Mouse (Mus musculus): ENCODE measurements around the gene Wdsub1. TPM values are rescaled to one million over a fixed set of nuclear protein-coding genes. Genes with fewer than 3 reads are reported as not detected.

The Wdsub1 gene
- polyA plus RNA-seq, 1 experiment from 2014 or later = 32.8 TPM

DNA sequence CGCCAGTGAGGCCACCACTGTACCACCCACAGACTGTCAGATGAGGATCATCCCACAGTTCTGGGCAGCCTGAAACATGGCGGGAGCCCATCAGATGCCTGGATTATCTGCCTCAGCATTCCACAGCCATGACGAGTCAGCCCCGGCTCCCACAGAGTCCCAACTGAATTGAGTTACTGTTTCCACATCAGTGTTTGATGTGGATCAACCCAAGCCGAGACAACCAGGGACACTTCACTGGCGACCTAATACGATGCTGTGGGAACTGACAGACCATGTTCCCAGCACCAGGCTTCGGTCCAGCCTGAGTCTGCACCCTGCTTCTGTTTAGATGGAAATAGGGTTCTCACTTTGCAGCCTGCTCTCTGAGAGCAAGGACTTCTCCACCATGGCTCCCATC lies 58.1 kb downstream of the Wdsub1 start:
- H3K4me3 ChIP-seq (ENCODE audit: low read depth, low read length) = no peak overlapping the region
- DNase-seq (ENCODE audit: low spot score) (no peak), ATAC-seq (replicated peaks; ENCODE audit: low FRiP score, low TSS enrichment, low read depth) (no peak)
- H3K9me3 ChIP-seq (ENCODE audit: control insufficient read depth, low read length) = no peaks in the 10 kb centered on the region
- no peak overlapping the region for H3K27ac ChIP-seq (ENCODE audit: low read depth)
- H3K27me3 ChIP-seq (replicated peaks; ENCODE audit: control insufficient read depth, insufficient read depth, low read length) = no peaks in the 10 kb centered on the region
- H3K4me1 ChIP-seq (replicated peaks; ENCODE audit: control insufficient read depth, insufficient read depth, low read length) = peaks cover 12% of the 10 kb centered on the region
- H3K36me3 ChIP-seq (ENCODE audit: control insufficient read depth, insufficient read depth, low read length) = peaks cover 16% of the 10 kb centered on the region
- no peak overlapping the region for H3K4me2 ChIP-seq (ENCODE audit: low read length)
- H3K9ac ChIP-seq (ENCODE audit: low read length) = no peak overlapping the region
- 69% methylated on average over 8 of the region's 8 CpGs for WGBS

GRCm38 (mm10) chr2:59821044-59821443 lies 61.3 kb downstream of the Wdsub1 start:
- DNase-seq (ENCODE audit: low spot score) = no peak
- no peak overlapping the region for H3K4me2 ChIP-seq (ENCODE audit: low read length)
- peaks cover 43% of the 10 kb centered on the region for H3K36me3 ChIP-seq (ENCODE audit: control insufficient read depth, insufficient read depth, low read length)
- no peak overlapping the region for H3K9ac ChIP-seq (ENCODE audit: low read length)
- no peaks in the 10 kb centered on the region for H3K27me3 ChIP-seq (replicated peaks; ENCODE audit: control insufficient read depth, insufficient read depth, low read length)
- H3K9me3 ChIP-seq (ENCODE audit: control insufficient read depth, low read length) = no peaks in the 10 kb centered on the region
- WGBS = 58% methylated on average over 2 of the region's 2 CpGs
- no peak for ATAC-seq (replicated peaks; ENCODE audit: low FRiP score, low TSS enrichment, low read depth)
- H3K27ac ChIP-seq (ENCODE audit: low read depth) = no peak overlapping the region
- H3K4me1 ChIP-seq (replicated peaks; ENCODE audit: control insufficient read depth, insufficient read depth, low read length) = no peaks in the 10 kb centered on the region
- H3K4me3 ChIP-seq (ENCODE audit: low read depth, low read length) = no peak overlapping the region

- H3K27me3 ChIP-seq (replicated peaks; ENCODE audit: control insufficient read depth, insufficient read depth, low read length) = no peaks in the 10 kb centered on the region
- no peak overlapping the region for H3K9ac ChIP-seq (ENCODE audit: low read length)
- H3K27ac ChIP-seq (ENCODE audit: low read depth) = no peak overlapping the region
- no peaks in the 10 kb centered on the region for H3K9me3 ChIP-seq (ENCODE audit: control insufficient read depth, low read length)
- no peak overlapping the region for H3K4me3 ChIP-seq (ENCODE audit: low read depth, low read length)
- H3K36me3 ChIP-seq (ENCODE audit: control insufficient read depth, insufficient read depth, low read length) = peaks cover 52% of the 10 kb centered on the region
- 90% methylated on average over 15 of the region's 15 CpGs for WGBS
- DNase-seq (ENCODE audit: low spot score) (no peak), ATAC-seq (replicated peaks; ENCODE audit: low FRiP score, low TSS enrichment, low read depth) (no peak)
- no peak overlapping the region for H3K4me2 ChIP-seq (ENCODE audit: low read length)
- H3K4me1 ChIP-seq (replicated peaks; ENCODE audit: control insufficient read depth, insufficient read depth, low read length) = no peaks in the 10 kb centered on the region
These were observed 62.3 kb downstream of the Wdsub1 start for GRCm38 (mm10) chr2:59820088-59820487.

DNA sequence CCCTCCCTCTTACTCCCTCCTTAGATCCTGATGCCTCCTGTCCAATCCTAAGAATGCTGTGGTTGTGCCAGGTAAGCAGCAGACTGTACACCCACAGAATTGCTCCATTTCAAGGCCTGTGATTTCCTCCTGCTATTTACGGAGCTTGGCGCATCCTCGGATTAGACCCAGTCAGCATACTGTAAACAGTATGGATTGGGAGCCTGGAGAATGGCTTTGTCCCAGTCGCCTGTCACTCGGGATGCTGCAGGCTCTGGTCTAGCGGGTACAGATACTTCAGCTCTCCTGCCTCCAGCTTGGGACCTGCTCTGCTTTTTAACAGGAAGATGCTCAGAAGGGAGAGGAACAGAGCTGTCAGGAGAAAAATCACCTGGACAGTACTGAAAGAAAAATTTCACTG lies 63.0 kb downstream of the Wdsub1 start:
- Histone ChIP-seq H3K4me1 (replicated peaks; ENCODE audit: control insufficient read depth, insufficient read depth, low read length) (no peaks in the 10 kb centered on the region), H3K9ac (ENCODE audit: low read length) (no peak overlapping the region), H3K9me3 (ENCODE audit: control insufficient read depth, low read length) (no peaks in the 10 kb centered on the region), H3K27ac (ENCODE audit: low read depth) (no peak overlapping the region), H3K27me3 (replicated peaks; ENCODE audit: control insufficient read depth, insufficient read depth, low read length) (no peaks in the 10 kb centered on the region), H3K4me3 (ENCODE audit: low read depth, low read length) (no peak overlapping the region), H3K36me3 (ENCODE audit: control insufficient read depth, insufficient read depth, low read length) (peaks cover 55% of the 10 kb centered on the region), H3K4me2 (ENCODE audit: low read length) (no peak overlapping the region)
- 81% methylated on average over 6 of the region's 6 CpGs for WGBS
- DNase-seq (ENCODE audit: low spot score) (no peak), ATAC-seq (replicated peaks; ENCODE audit: low FRiP score, low TSS enrichment, low read depth) (no peak)

DNA sequence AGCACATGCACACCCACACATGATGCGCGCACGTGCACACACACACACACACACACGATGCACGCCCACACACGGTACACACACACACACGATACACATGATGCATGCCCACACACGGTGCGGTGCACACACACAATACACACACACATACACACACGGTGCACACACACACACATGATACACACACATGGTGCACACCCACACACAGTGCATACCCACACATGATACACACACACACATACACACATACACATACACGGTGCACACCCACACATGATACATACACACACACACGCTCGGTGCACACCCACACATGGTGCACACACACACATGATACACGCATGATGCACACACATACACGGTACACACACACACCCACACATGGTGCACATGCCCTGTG lies 63.7 kb downstream of the Wdsub1 start:
- Histone ChIP-seq H3K4me1 (replicated peaks; ENCODE audit: control insufficient read depth, insufficient read depth, low read length) (no peaks in the 10 kb centered on the region), H3K4me2 (ENCODE audit: low read length) (no peak overlapping the region), H3K27me3 (replicated peaks; ENCODE audit: control insufficient read depth, insufficient read depth, low read length) (no peaks in the 10 kb centered on the region), H3K36me3 (ENCODE audit: control insufficient read depth, insufficient read depth, low read length) (peaks cover 55% of the 10 kb centered on the region), H3K9ac (ENCODE audit: low read length) (no peak overlapping the region), H3K9me3 (ENCODE audit: control insufficient read depth, low read length) (no peaks in the 10 kb centered on the region), H3K27ac (ENCODE audit: low read depth) (no peak overlapping the region), H3K4me3 (ENCODE audit: low read depth, low read length) (no peak overlapping the region)
- 97% methylated on average over 15 of the region's 15 CpGs for WGBS
- DNase-seq (ENCODE audit: low spot score) = no peak
- no peak for ATAC-seq (replicated peaks; ENCODE audit: low FRiP score, low TSS enrichment, low read depth)

- Histone ChIP-seq H3K9ac (ENCODE audit: low read length) (no peak overlapping the region), H3K4me3 (ENCODE audit: low read depth, low read length) (no peak overlapping the region), H3K27me3 (replicated peaks; ENCODE audit: control insufficient read depth, insufficient read depth, low read length) (no peaks in the 10 kb centered on the region), H3K36me3 (ENCODE audit: control insufficient read depth, insufficient read depth, low read length) (peaks cover 65% of the 10 kb centered on the region), H3K27ac (ENCODE audit: low read depth) (no peak overlapping the region), H3K9me3 (ENCODE audit: control insufficient read depth, low read length) (no peaks in the 10 kb centered on the region), H3K4me2 (ENCODE audit: low read length) (no peak overlapping the region), H3K4me1 (replicated peaks; ENCODE audit: control insufficient read depth, insufficient read depth, low read length) (no peaks in the 10 kb centered on the region)
- 85% methylated on average over 8 of the region's 8 CpGs for WGBS
- DNase-seq (ENCODE audit: low spot score) (no peak), ATAC-seq (replicated peaks; ENCODE audit: low FRiP score, low TSS enrichment, low read depth) (no peak)
These were observed 67.4 kb downstream of the Wdsub1 start for GRCm38 (mm10) chr2:59814997-59815396.

DNA sequence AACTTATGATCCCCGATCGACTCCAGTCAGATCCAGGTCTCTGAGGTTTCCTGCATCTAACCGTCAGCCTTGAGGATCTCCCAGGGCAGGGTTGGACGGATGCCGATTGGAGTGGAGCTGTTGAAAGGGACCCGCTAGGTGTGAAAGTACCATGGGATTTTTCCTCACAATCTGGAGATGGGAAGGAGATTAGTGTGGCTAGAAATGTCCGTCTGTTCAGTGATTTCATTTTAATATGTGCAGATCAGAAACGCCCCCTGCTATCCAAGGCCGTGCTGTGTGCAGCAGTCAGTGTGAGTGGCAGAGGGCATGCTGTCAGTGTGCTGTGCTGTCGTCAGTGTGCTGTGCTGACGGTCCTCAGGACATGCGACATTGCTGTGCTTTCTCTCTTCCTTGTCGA lies 68.9 kb downstream of the Wdsub1 start:
- WGBS = 90% methylated on average over 13 of the region's 13 CpGs
- no peak for ATAC-seq (replicated peaks; ENCODE audit: low FRiP score, low TSS enrichment, low read depth)

DNA sequence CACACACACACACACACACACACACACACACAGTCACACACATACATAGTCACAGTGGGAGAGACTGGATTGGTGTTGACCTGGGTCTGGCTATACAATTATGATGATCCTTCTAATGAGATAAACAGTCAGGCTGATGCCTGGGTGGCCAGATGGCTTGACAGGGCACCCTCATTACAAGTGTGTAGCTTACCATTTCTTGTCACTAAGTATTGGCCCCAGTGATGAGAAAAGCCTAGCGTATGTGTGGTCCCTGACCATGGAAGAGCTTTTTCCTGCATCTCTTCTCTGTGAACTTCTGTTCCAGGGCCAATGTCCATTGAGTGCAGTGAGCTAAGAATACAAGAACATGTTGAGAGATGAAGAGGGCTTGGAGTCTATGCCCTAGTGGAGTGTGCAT lies 69.8 kb downstream of the Wdsub1 start:
- 92% methylated on average over 1 of the region's 1 CpGs for WGBS
- no peak overlapping the region for H3K4me2 ChIP-seq (ENCODE audit: low read length)

More for the DNA sequence above, 68.9 kb downstream of the Wdsub1 start:
- Histone ChIP-seq H3K4me3 (ENCODE audit: low read depth, low read length) (no peak overlapping the region), H3K27ac (ENCODE audit: low read depth) (no peak overlapping the region), H3K4me1 (replicated peaks; ENCODE audit: control insufficient read depth, insufficient read depth, low read length) (no peaks in the 10 kb centered on the region), H3K27me3 (replicated peaks; ENCODE audit: control insufficient read depth, insufficient read depth, low read length) (no peaks in the 10 kb centered on the region), H3K9ac (ENCODE audit: low read length) (no peak overlapping the region), H3K4me2 (ENCODE audit: low read length) (no peak overlapping the region), H3K36me3 (ENCODE audit: control insufficient read depth, insufficient read depth, low read length) (peaks cover 55% of the 10 kb centered on the region), H3K9me3 (ENCODE audit: control insufficient read depth, low read length) (no peaks in the 10 kb centered on the region)
- no peak for DNase-seq (ENCODE audit: low spot score)

GRCm38 (mm10) chr2:59811247-59811646 lies 71.1 kb downstream of the Wdsub1 start:
- 59% methylated on average over 1 of the region's 1 CpGs for WGBS
- Histone ChIP-seq H3K27ac (ENCODE audit: low read depth) (no peak overlapping the region), H3K4me3 (ENCODE audit: low read depth, low read length) (no peak overlapping the region), H3K36me3 (ENCODE audit: control insufficient read depth, insufficient read depth, low read length) (peaks cover 57% of the 10 kb centered on the region), H3K9ac (ENCODE audit: low read length) (no peak overlapping the region), H3K27me3 (replicated peaks; ENCODE audit: control insufficient read depth, insufficient read depth, low read length) (no peaks in the 10 kb centered on the region), H3K4me1 (replicated peaks; ENCODE audit: control insufficient read depth, insufficient read depth, low read length) (no peaks in the 10 kb centered on the region), H3K9me3 (ENCODE audit: control insufficient read depth, low read length) (no peaks in the 10 kb centered on the region), H3K4me2 (ENCODE audit: low read length) (no peak overlapping the region)
- DNase-seq (ENCODE audit: low spot score) (no peak), ATAC-seq (replicated peaks; ENCODE audit: low FRiP score, low TSS enrichment, low read depth) (no peak)

More for the DNA sequence above, 69.8 kb downstream of the Wdsub1 start:
- Histone ChIP-seq H3K4me3 (ENCODE audit: low read depth, low read length) (no peak overlapping the region), H3K36me3 (ENCODE audit: control insufficient read depth, insufficient read depth, low read length) (peaks cover 55% of the 10 kb centered on the region), H3K4me1 (replicated peaks; ENCODE audit: control insufficient read depth, insufficient read depth, low read length) (no peaks in the 10 kb centered on the region), H3K9ac (ENCODE audit: low read length) (no peak overlapping the region), H3K27me3 (replicated peaks; ENCODE audit: control insufficient read depth, insufficient read depth, low read length) (no peaks in the 10 kb centered on the region), H3K27ac (ENCODE audit: low read depth) (no peak overlapping the region), H3K9me3 (ENCODE audit: control insufficient read depth, low read length) (no peaks in the 10 kb centered on the region)
- ATAC-seq (replicated peaks; ENCODE audit: low FRiP score, low TSS enrichment, low read depth) (no peak), DNase-seq (ENCODE audit: low spot score) (no peak)

Data from intestine, embryonic 14.5 days (tissue).